Mouse (Mus musculus) MEL (cell line): ENCODE data around the gene Irf2bp1. TPM values are rescaled to one million over a fixed set of nuclear protein-coding genes. Genes with fewer than 3 reads are reported as not detected.

Experiments
- DNase-seq: peaks from one replicate; pipeline ENCODE4 v3.0.0; 2011; ENCODE audit warnings: low read depth, low spot score
- H3K27ac ChIP-seq: 2 replicates; pipeline ENCODE4 v1.5.1; 2012; ENCODE audit warnings: low read depth, mild to moderate bottlenecking, control low read depth, low read length, moderate library complexity; ENCODE audit not compliant: control insufficient read depth
- H3K27me3 ChIP-seq, 2 experiments: fragments of 150-350 bp in 1 of 2; sonication (generic) in 1 of 2; 2 replicates each; pipeline ENCODE4 v1.6.1; 2012; ENCODE audit warnings: low read length in 2 of 2, mild to moderate bottlenecking in 2 of 2, improper control_type of control experiment in 1 of 2, moderate library complexity in 1 of 2; ENCODE audit not compliant: insufficient read depth in 2 of 2, control insufficient read depth in 1 of 2
- H3K36me3 ChIP-seq, 2 experiments: 2 replicates each; pipeline ENCODE4 v1.6.1; 2012 to 2014; ENCODE audit warnings: low read length in 2 of 2, improper control_type of control experiment in 1 of 2, inconsistent platforms in 1 of 2, mild to moderate bottlenecking in 1 of 2; ENCODE audit not compliant: insufficient read depth in 2 of 2, control insufficient read depth in 1 of 2
- H3K4me1 ChIP-seq, 2 experiments: fragments of 150-350 bp in 1 of 2; sonication (generic) in 1 of 2; 2 replicates each; pipeline ENCODE4 v1.6.1; 2012; ENCODE audit warnings: low read length in 2 of 2, improper control_type of control experiment in 1 of 2, mild to moderate bottlenecking in 1 of 2; ENCODE audit not compliant: insufficient read depth in 2 of 2, control insufficient read depth in 1 of 2
- H3K4me3 ChIP-seq, 2 experiments: fragments of 150-350 bp in 1 of 2; sonication (generic) in 1 of 2; 2 replicates each; pipeline ENCODE4 v1.5.1; 2012; ENCODE audit warnings: low read depth in 2 of 2, low read length in 2 of 2, mild to moderate bottlenecking in 2 of 2, moderate library complexity in 2 of 2, control low read depth in 1 of 2, improper control_type of control experiment in 1 of 2; ENCODE audit not compliant: control insufficient read depth in 1 of 2, insufficient read depth in 1 of 2
- H3K79me2 ChIP-seq: 2 replicates; pipeline ENCODE4 v1.6.1; 2012; ENCODE audit warnings: mild to moderate bottlenecking, low read length, moderate library complexity; ENCODE audit not compliant: control insufficient read depth, poor library complexity, insufficient read depth
- H3K9ac ChIP-seq: 2 replicates; pipeline ENCODE4 v1.6.1; 2012; ENCODE audit warnings: low read depth, mild to moderate bottlenecking, control low read depth, low read length, moderate library complexity; ENCODE audit not compliant: control insufficient read depth, poor library complexity, severe bottlenecking
- H3K9me3 ChIP-seq: fragments of 150-350 bp; sonication (generic); replicated peaks from 2 replicates; pipeline ENCODE4 v1.6.1; 2012; ENCODE audit warnings: mild to moderate bottlenecking, low read length, improper control_type of control experiment, moderate library complexity; ENCODE audit not compliant: insufficient read depth
- CHD1 ChIP-seq: IDR thresholded peaks from 2 replicates; pipeline ENCODE4 v1.6.1; 2012; ENCODE audit warnings: low read depth, mild to moderate bottlenecking, inconsistent platforms, low read length, improper control_type of control experiment
- CHD2 ChIP-seq: IDR thresholded peaks from 2 replicates; pipeline ENCODE4 v1.6.1; 2011; ENCODE audit warnings: low read length, improper control_type of control experiment
- E2F4 ChIP-seq: IDR thresholded peaks from 2 replicates; pipeline ENCODE4 v1.6.1; 2011; ENCODE audit warnings: low read depth, low read length, improper control_type of control experiment, borderline replicate concordance
- EP300 ChIP-seq, 2 experiments: IDR thresholded peaks; 2 replicates each; pipeline ENCODE4 v1.6.1; 2011; ENCODE audit warnings: improper control_type of control experiment in 2 of 2, low read length in 2 of 2, low read depth in 1 of 2, mild to moderate bottlenecking in 1 of 2
- GABPA ChIP-seq: IDR thresholded peaks from 2 replicates; pipeline ENCODE4 v1.6.1; 2012; ENCODE audit warnings: low read depth, mild to moderate bottlenecking, inconsistent platforms, low read length, improper control_type of control experiment, moderate library complexity
- GATA1 ChIP-seq: IDR thresholded peaks from 2 replicates; pipeline ENCODE4 v1.6.1; 2011; ENCODE audit warnings: low read depth, low read length, improper control_type of control experiment
- HCFC1 ChIP-seq: IDR thresholded peaks from 2 replicates; pipeline ENCODE4 v1.6.1; 2012; ENCODE audit warnings: low read depth, mild to moderate bottlenecking, inconsistent platforms, low read length, improper control_type of control experiment, moderate library complexity
- JUND ChIP-seq: IDR thresholded peaks from 2 replicates; pipeline ENCODE4 v1.6.1; 2011; ENCODE audit warnings: low read depth, mild to moderate bottlenecking, improper control_type of control experiment, low read length
- KAT2A ChIP-seq: conservative IDR thresholded peaks from 2 replicates; pipeline ENCODE4 v1.6.1; 2012; ENCODE audit warnings: low read depth, low read length, improper control_type of control experiment, inconsistent platforms
- MAFK ChIP-seq: IDR thresholded peaks from 2 replicates; pipeline ENCODE4 v1.6.1; 2011; ENCODE audit warnings: low read depth, mild to moderate bottlenecking, low read length, improper control_type of control experiment, borderline replicate concordance
- MAX ChIP-seq: IDR thresholded peaks from 2 replicates; pipeline ENCODE4 v1.6.1; 2011; ENCODE audit warnings: low read length, improper control_type of control experiment
- MEF2A ChIP-seq: IDR thresholded peaks from 2 replicates; pipeline ENCODE4 v1.6.1; 2014; ENCODE audit warnings: low read depth, mild to moderate bottlenecking, inconsistent platforms, low read length, improper control_type of control experiment; ENCODE audit not compliant: poor library complexity, insufficient replicate concordance, severe bottlenecking; ENCODE audit errors: extremely low read depth
- MYB ChIP-seq: IDR thresholded peaks from 2 replicates; pipeline ENCODE4 v1.6.1; 2011; ENCODE audit warnings: mild to moderate bottlenecking, low read depth, low read length, improper control_type of control experiment
- POLR2AphosphoS2 ChIP-seq: IDR thresholded peaks from 2 replicates; pipeline ENCODE4 v1.6.1; 2011; ENCODE audit warnings: low read length, improper control_type of control experiment
- POLR2AphosphoS5 ChIP-seq: IDR thresholded peaks from 2 replicates; pipeline ENCODE4 v1.6.1; 2012; ENCODE audit warnings: low read depth, borderline replicate concordance, mild to moderate bottlenecking, inconsistent platforms, low read length, moderate library complexity, mixed read lengths
- RCOR1 ChIP-seq: IDR thresholded peaks from 2 replicates; pipeline ENCODE4 v1.6.1; 2012; ENCODE audit warnings: low read depth, mild to moderate bottlenecking, inconsistent platforms, low read length, improper control_type of control experiment
- SIN3A ChIP-seq: IDR thresholded peaks from 2 replicates; pipeline ENCODE4 v1.6.1; 2012; ENCODE audit warnings: low read length, improper control_type of control experiment, inconsistent platforms
- TAL1 ChIP-seq: IDR thresholded peaks from 2 replicates; pipeline ENCODE4 v1.6.1; 2012; ENCODE audit warnings: mild to moderate bottlenecking, inconsistent platforms, low read length, moderate library complexity, mixed read lengths
- TBP ChIP-seq: IDR thresholded peaks from 2 replicates; pipeline ENCODE4 v1.8.0; 2011; ENCODE audit warnings: low read depth, low read length, improper control_type of control experiment
- USF2 ChIP-seq, 2 experiments: IDR thresholded peaks; 2 replicates each; pipeline ENCODE4 v1.6.1; 2011 to 2012; ENCODE audit warnings: improper control_type of control experiment in 2 of 2, low read length in 2 of 2, borderline replicate concordance in 1 of 2, inconsistent platforms in 1 of 2, low read depth in 1 of 2, mild to moderate bottlenecking in 1 of 2; ENCODE audit not compliant: insufficient read depth in 1 of 2
- ZKSCAN1 ChIP-seq: IDR thresholded peaks from 2 replicates; pipeline ENCODE4 v1.6.1; 2012; ENCODE audit warnings: low read depth, mild to moderate bottlenecking, inconsistent platforms, low read length, improper control_type of control experiment, moderate library complexity
- ZMIZ1 ChIP-seq: IDR thresholded peaks from 2 replicates; pipeline ENCODE4 v1.6.1; 2012; ENCODE audit warnings: low read depth, mild to moderate bottlenecking, inconsistent platforms, low read length, improper control_type of control experiment, moderate library complexity
- ZNF384 ChIP-seq: IDR thresholded peaks from 2 replicates; pipeline ENCODE4 v1.6.1; 2012; ENCODE audit warnings: low read depth, mild to moderate bottlenecking, inconsistent platforms, low read length, improper control_type of control experiment
- polyA plus RNA-seq, 2 experiments: library from polyadenylated mRNA; stranded (reverse) in 1 of 2; unstranded in 1 of 2; fragments of >175 nt in 1 of 2; fragments of >200 nt in 1 of 2; gene quantifications; 2 replicates each; pipeline versions ENCODE4 v1.2.1 to v1.2.4; 2012; ENCODE audit warnings: low replicate concordance in 2 of 2, low read depth in 1 of 2; ENCODE audit not compliant: insufficient read length in 2 of 2, insufficient read depth in 1 of 2, missing spikeins in 1 of 2
- total RNA-seq: library from RNA; depleted of rRNA; stranded (reverse); fragments of 300-350 nt; gene quantifications from 2 replicates; pipeline ENCODE4 v1.2.3, GENCODE M21; 2012

Irf2bp1 gene
- total and polyA plus RNA-seq, 3 experiments = 33.1 to 41.1 TPM; not detected in 1

DNA sequence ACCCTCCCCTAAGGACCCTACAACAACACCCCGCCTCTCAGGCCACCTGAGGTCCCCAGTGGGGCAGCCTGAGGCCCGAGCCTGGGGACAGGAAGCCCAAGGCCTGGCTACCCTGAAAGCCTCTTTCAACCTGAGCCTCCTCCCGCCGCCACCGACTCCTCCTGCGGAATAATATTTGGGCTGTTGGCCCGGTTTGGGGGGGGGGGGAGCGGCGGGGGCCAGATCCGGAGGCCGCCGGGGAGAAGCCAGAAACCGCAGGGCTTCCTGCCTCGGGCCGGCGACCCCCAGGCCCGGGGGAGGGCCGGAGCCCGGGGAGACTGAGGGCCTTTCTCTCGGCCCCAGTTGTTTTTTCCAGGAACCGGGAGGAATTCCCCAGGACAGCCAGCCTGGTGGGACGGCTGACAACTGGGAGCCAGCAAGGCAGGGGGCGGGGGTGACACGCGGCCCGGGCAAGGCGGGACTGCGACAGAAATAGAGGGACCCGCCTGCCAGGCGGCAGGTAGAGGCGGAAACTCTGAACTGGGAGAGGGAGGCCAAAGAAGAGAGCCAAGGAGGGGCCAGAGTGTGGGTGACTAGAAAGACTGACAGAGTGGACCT lies 8.3 kb downstream of the Irf2bp1 start:
- Histone ChIP-seq H3K36me3 (no peaks in the 10 kb centered on the region), H3K27ac (no peak overlapping the region), H3K27me3 (no peaks in the 10 kb centered on the region), H3K79me2 (no peaks in the 10 kb centered on the region), H3K9me3 (no peaks in the 10 kb centered on the region), H3K4me3 (no peak overlapping the region), H3K9ac (no peak overlapping the region), H3K4me1 (no peaks in the 10 kb centered on the region)
- TF ChIP-seq MYB (no peak), POLR2AphosphoS5 (no peak), E2F4 (no peak), POLR2AphosphoS2 (no peak), GABPA (no peak), MEF2A (no peak), RCOR1 (no peak), KAT2A (no peak)
- no peak for DNase-seq

DNA sequence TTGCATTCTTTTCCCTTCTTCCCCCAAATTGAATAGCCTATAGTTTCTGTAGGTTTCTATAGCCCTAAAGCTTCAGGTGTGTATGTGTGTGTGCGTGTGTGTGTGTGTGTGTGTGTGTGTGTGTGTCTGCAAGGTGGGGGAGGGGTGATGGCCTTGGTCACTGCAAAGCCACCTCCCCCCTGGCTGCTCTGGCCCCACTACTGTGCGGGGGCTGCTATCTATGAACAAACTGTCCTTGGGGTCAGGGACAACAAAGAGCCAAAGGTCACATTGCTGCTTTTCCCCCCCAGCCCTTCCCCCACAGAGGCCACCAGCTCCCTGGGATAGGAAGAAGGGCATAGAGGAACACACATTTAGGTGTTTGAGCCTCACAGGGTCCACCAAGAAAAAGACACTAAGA lies 9.0 kb downstream of the Irf2bp1 start:
- no peak for DNase-seq
- Histone ChIP-seq H3K4me1 (no peaks in the 10 kb centered on the region), H3K27me3 (no peaks in the 10 kb centered on the region), H3K36me3 (no peaks in the 10 kb centered on the region), H3K27ac (no peak overlapping the region), H3K4me3 (no peak overlapping the region), H3K79me2 (no peaks in the 10 kb centered on the region), H3K9ac (no peak overlapping the region), H3K9me3 (no peaks in the 10 kb centered on the region)
- TF ChIP-seq POLR2AphosphoS5 = no peak
- no peak for TF ChIP-seq ZKSCAN1
- no peak for TF ChIP-seq USF2 (IDR thresholded peaks at IDR 0.05; ENCODE audit: borderline replicate concordance in 1 of 2, insufficient read depth in 1 of 2, low read depth in 1 of 2, low read length in 2 of 2)

DNA sequence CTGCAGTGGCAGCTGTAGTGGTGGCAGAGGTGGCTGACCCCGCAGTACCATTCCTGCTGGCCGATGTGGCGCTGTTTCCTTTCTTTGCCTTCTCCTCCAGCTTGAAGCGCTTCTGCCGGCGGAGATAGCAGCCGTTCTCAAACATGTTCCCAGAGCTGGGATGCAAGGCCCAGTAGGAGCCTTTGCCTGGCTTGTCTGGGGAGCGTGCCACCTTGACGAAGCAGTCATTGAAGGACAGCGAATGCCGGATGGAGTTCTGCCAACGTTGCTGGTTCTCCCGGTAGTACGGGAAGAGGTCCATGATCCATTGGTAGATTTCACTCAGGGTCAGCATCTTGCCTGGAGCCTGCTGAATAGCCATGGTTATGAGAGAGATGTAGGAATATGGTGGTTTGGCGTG lies 10.6 kb downstream of the Irf2bp1 start:
- Histone ChIP-seq H3K4me1 (no peaks in the 10 kb centered on the region), H3K9me3 (no peaks in the 10 kb centered on the region), H3K9ac (no peak overlapping the region), H3K27ac (no peak overlapping the region), H3K36me3 (no peaks in the 10 kb centered on the region), H3K27me3 (peaks cover 1 to 2% of the 10 kb centered on the region in 2 experiments; a peak in 2 of 4 replicates), H3K4me3 (no peak overlapping the region), H3K79me2 (no peaks in the 10 kb centered on the region)
- no peak for DNase-seq
- TF ChIP-seq CHD2 (no peak), MAX (no peak), HCFC1 (no peak), ZKSCAN1 (no peak), SIN3A (no peak), GATA1 (no peak), ZNF384 (no peak), CHD1 (no peak), JUND (no peak), EP300 (IDR thresholded peaks at IDR 0.05; ENCODE audit: low read depth in 1 of 2, low read length in 2 of 2) (no peak), MAFK (no peak), ZMIZ1 (no peak), GABPA (no peak), USF2 (IDR thresholded peaks at IDR 0.05; ENCODE audit: borderline replicate concordance in 1 of 2, insufficient read depth in 1 of 2, low read depth in 1 of 2, low read length in 2 of 2) (no peak), TBP (no peak), POLR2AphosphoS2 (no peak), TAL1 (no peak), MYB (no peak)
